Mouse (Mus musculus) Patski (cell line): ENCODE measurements at regions not wholly inside any gene's neighbourhood (a gene's known extent, or its start where the extent isn't known, plus 50 kb on each side); places are given as distances from the start of the nearest gene placed in this dataset.

Experiments used
- ATAC-seq: fragments of 100-300 bp; one replicate; pipeline ENCODE4 v1.8.0; 2021
- CTCF ChIA-PET: fragments of 350-600 bp; sonication (Branson Sonifier 250); formaldehyde crosslinking; loops from one replicate; lab custom pipeline; 2022; ENCODE audit warnings: inconsistent platforms; lab: Charles Lee
- POLR2A ChIA-PET: fragments of 350-600 bp; sonication (Branson Sonifier 250); formaldehyde crosslinking; loops from one replicate; lab custom pipeline; 2022; ENCODE audit warnings: antibody characterized with exemption, inconsistent platforms; lab: Charles Lee
- DNase-seq: peaks from one replicate; pipeline ENCODE4 v3.0.0-alpha.2; 2011; ENCODE audit warnings: low read depth, low spot score
- H3K27me3 ChIP-seq: fragments of 371-371 bp; one replicate; pipeline ENCODE4 v1.5.1; 2021
- CTCF ChIP-seq: fragments of 100-300 bp; IDR thresholded peaks from one replicate; pipeline ENCODE4 v1.5.1; 2021
- in situ Hi-C: fragments of 300-500 bp; cut with MboI; formaldehyde crosslinking; loops from 3 replicates; pipeline ENCODE4 v1.11.1; 2018; ENCODE audit warnings: low pct_unique_long_range_greater_than_20kb, mixed read lengths

GRCm38 (mm10) chr1:75612083-75612720, 66.1 kb downstream of the Slc4a3 start:
- CTCF ChIA-PET = no interaction called here
- DNase-seq (no peak), ATAC-seq (no peak)
- no peaks in the 10 kb centered on the region for H3K27me3 ChIP-seq
- TF ChIP-seq CTCF = no peak
- POLR2A ChIA-PET = no interaction called here
- in situ Hi-C loops = no loop called here

- no peak for ATAC-seq
- no peak for DNase-seq
- in situ Hi-C loops = no loop called here
- H3K27me3 ChIP-seq = no peaks in the 10 kb centered on the region
- ChIA-PET CTCF (no interaction called here), POLR2A (no interaction called here)
- no peak for TF ChIP-seq CTCF
These were observed 67.1 kb downstream of the Slc4a3 start for GRCm38 (mm10) chr1:75613206-75613605.

- no peak for ATAC-seq
- in situ Hi-C loops = no loop called here
- ChIA-PET POLR2A (no interaction called here), CTCF (interaction anchor here (1.0 kb wide), 1 partner anchor 140 kb away, joined by 3 read pairs; no protein-coding TSS in a partner anchor)
- H3K27me3 ChIP-seq = no peaks in the 10 kb centered on the region
- no peak for DNase-seq
- TF ChIP-seq CTCF = no peak
These were observed 70.9 kb downstream of the Slc4a3 start for GRCm38 (mm10) chr1:75616971-75617370.

- no peaks in the 10 kb centered on the region for H3K27me3 ChIP-seq
- ChIA-PET CTCF (no interaction called here), POLR2A (no interaction called here)
- in situ Hi-C loops = no loop called here
- no peak for TF ChIP-seq CTCF
- DNase-seq (no peak), ATAC-seq (no peak)
These were observed 72.3 kb downstream of the Slc4a3 start for GRCm38 (mm10) chr1:75618367-75618790.

GRCm38 (mm10) chr1:75630287-75630686, 84.2 kb downstream of the Slc4a3 start:
- DNase-seq (no peak), ATAC-seq (no peak)
- H3K27me3 ChIP-seq = no peaks in the 10 kb centered on the region
- in situ Hi-C loops = no loop called here
- POLR2A ChIA-PET = no interaction called here
- no peak for TF ChIP-seq CTCF
- CTCF ChIA-PET = no interaction called here

GRCm38 (mm10) chr1:75631729-75632128, 85.7 kb downstream of the Slc4a3 start:
- in situ Hi-C loops = no loop called here
- no peaks in the 10 kb centered on the region for H3K27me3 ChIP-seq
- DNase-seq (no peak), ATAC-seq (no peak)
- POLR2A ChIA-PET = no interaction called here
- CTCF ChIA-PET = no interaction called here
- no peak for TF ChIP-seq CTCF

GRCm38 (mm10) chr1:75635591-75635990, 89.5 kb downstream of the Slc4a3 start:
- CTCF ChIA-PET = no interaction called here
- POLR2A ChIA-PET = interaction anchor here (0.7 kb wide), 1 partner anchor 1840 kb away, joined by 5 read pairs; no protein-coding TSS in a partner anchor
- in situ Hi-C loops = no loop called here

GRCm38 (mm10) chr1:75639031-75640001, 93.2 kb downstream of the Slc4a3 start:
- no peak for TF ChIP-seq CTCF
- no peak for ATAC-seq
- ChIA-PET POLR2A (no interaction called here), CTCF (no interaction called here)
- no peak for DNase-seq
- in situ Hi-C loops = no loop called here
- no peaks in the 10 kb centered on the region for H3K27me3 ChIP-seq

More at GRCm38 (mm10) chr1:75635591-75635990, 89.5 kb downstream of the Slc4a3 start:
- ATAC-seq (no peak), DNase-seq (no peak)
- TF ChIP-seq CTCF = no peak
- no peaks in the 10 kb centered on the region for H3K27me3 ChIP-seq

- ATAC-seq (no peak), DNase-seq (no peak)
- in situ Hi-C loops = no loop called here
- ChIA-PET POLR2A (no interaction called here), CTCF (interaction anchor here (0.7 to 0.9 kb wide), 2 partner anchors 11 to 14 kb away, joined by 3 read pairs; no protein-coding TSS in a partner anchor)
- H3K27me3 ChIP-seq = no peaks in the 10 kb centered on the region
- TF ChIP-seq CTCF = no peak
These were observed 96.4 kb downstream of the Slc4a3 start for GRCm38 (mm10) chr1:75642496-75642895.

- H3K27me3 ChIP-seq = peaks cover 3% of the 10 kb centered on the region
- in situ Hi-C loops = loop anchor here (5.0 to 25.0 kb wide), 2 partner anchors 1435 to 1865 kb away; partner anchors contain the start of gene Epha4
- ChIA-PET POLR2A (no interaction called here), CTCF (interaction anchor here (0.9 to 3.5 kb wide), 10 partner anchors 15 to 1938 kb away, joined by 3 to 17 read pairs (median 4); no protein-coding TSS in a partner anchor)
- TF ChIP-seq CTCF = peak; percentile 75
- ATAC-seq = peak; percentile 61
- DNase-seq = no peak
These were observed 106.5 kb downstream of the Slc4a3 start for GRCm38 (mm10) chr1:75652547-75652946.
